Mouse (Mus musculus): ENCODE measurements around the gene Cby3.
A peak's percentile ranks its signal among the peaks of the same experiment; 100 is the strongest.
"Not testable (repeated sequence)": the region's sequence is repeated elsewhere in the genome, so short reads cannot be mapped to it uniquely, and the experiment has no call there.

Gene Cby3

GRCm38 (mm10) chr11:50354162-50354561 is at the start of gene Cby3:
TSS of gene Cby3 (plus strand) at chr11:50354462.
- DNase-seq (ENCODE audit: low spot score in 2 of 2): no peak

GRCm38 (mm10) chr11:50312803-50313202 is 41.5 kb upstream of the Cby3 start:
- DNase-seq (ENCODE audit: low spot score in 2 of 2): no peak

GRCm38 (mm10) chr11:50319343-50319742 is 34.9 kb upstream of the Cby3 start:
- not testable (repeated sequence) for DNase-seq (ENCODE audit: low spot score in 2 of 2)

- DNase-seq (ENCODE audit: low spot score in 2 of 2): no peak
Measured at GRCm38 (mm10) chr11:50321239-50321638, 33.0 kb upstream of the Cby3 start.

- DNase-seq (ENCODE audit: low spot score in 2 of 2): no peak
Measured at GRCm38 (mm10) chr11:50322345-50322744, 31.9 kb upstream of the Cby3 start.

- no peak for DNase-seq (ENCODE audit: low spot score in 2 of 2)
Measured at GRCm38 (mm10) chr11:50323843-50324242, 30.4 kb upstream of the Cby3 start.

GRCm38 (mm10) chr11:50324751-50325471 is 29.4 kb upstream of the Cby3 start:
- peak; percentile 71 to 80 for DNase-seq (ENCODE audit: low spot score in 2 of 2)

- DNase-seq (ENCODE audit: low spot score in 2 of 2): peak; percentile 99
Measured at GRCm38 (mm10) chr11:50325496-50326301, 28.6 kb upstream of the Cby3 start, which contains the start of gene Canx. TSS of gene Canx (minus strand) at chr11:50325673.

- peak in 1 of 2 experiments; percentile 5 for DNase-seq (ENCODE audit: low spot score in 2 of 2)
Measured at GRCm38 (mm10) chr11:50326302-50326966, 27.8 kb upstream of the Cby3 start.

- DNase-seq (ENCODE audit: low spot score in 2 of 2): no peak
Measured at GRCm38 (mm10) chr11:50328075-50328625, 26.1 kb upstream of the Cby3 start.

GRCm38 (mm10) chr11:50329378-50329777 is 24.9 kb upstream of the Cby3 start:
- no peak for DNase-seq (ENCODE audit: low spot score in 2 of 2)

- DNase-seq (ENCODE audit: low spot score in 2 of 2): no peak
Measured at GRCm38 (mm10) chr11:50333181-50333580, 21.1 kb upstream of the Cby3 start.

- no peak for DNase-seq (ENCODE audit: low spot score in 2 of 2)
Measured at GRCm38 (mm10) chr11:50336126-50336525, 18.1 kb upstream of the Cby3 start.

GRCm38 (mm10) chr11:50336891-50337290 is 17.4 kb upstream of the Cby3 start:
- DNase-seq (ENCODE audit: low spot score in 2 of 2): no peak

- DNase-seq (ENCODE audit: low spot score in 2 of 2): no peak
Measured at GRCm38 (mm10) chr11:50345486-50345885, 8.8 kb upstream of the Cby3 start.

- DNase-seq (ENCODE audit: low spot score in 2 of 2): no peak
Measured at GRCm38 (mm10) chr11:50346256-50347032, 7.8 kb upstream of the Cby3 start.

GRCm38 (mm10) chr11:50352177-50352576 is 2.1 kb upstream of the Cby3 start:
- no peak for DNase-seq (ENCODE audit: low spot score in 2 of 2)

GRCm38 (mm10) chr11:50354851-50355250 is 589 bp downstream of the Cby3 start:
- DNase-seq (ENCODE audit: low spot score in 2 of 2): no peak

GRCm38 (mm10) chr11:50355395-50355794 is 1.1 kb downstream of the Cby3 start:
- DNase-seq (ENCODE audit: low spot score in 2 of 2): no peak

- DNase-seq (ENCODE audit: low spot score in 2 of 2): no peak
Measured at GRCm38 (mm10) chr11:50358950-50359861, 4.9 kb downstream of the Cby3 start.

Data from natural killer cell, adult 2 months (primary cell).